Mouse (Mus musculus): Measurements from ENCODE around the gene Mlana.
A peak's percentile ranks its signal among the peaks of the same experiment; 100 is the strongest.

Gene Mlana

GRCm38 (mm10) chr19:29697245-29697874 is at the start of gene Mlana:
Gene Mlana, plus strand, starts transcription at chr19:29697824.
- DNase-seq (ENCODE audit: low read depth, low spot score): peak; percentile 17

- no peak for DNase-seq (ENCODE audit: low read depth, low spot score)
Observed at GRCm38 (mm10) chr19:29648550-29648914, 49.1 kb upstream of the Mlana start.

GRCm38 (mm10) chr19:29649683-29650082 is 47.9 kb upstream of the Mlana start:
- DNase-seq (ENCODE audit: low read depth, low spot score): no peak

- DNase-seq (ENCODE audit: low read depth, low spot score): no peak
Observed at GRCm38 (mm10) chr19:29653768-29654265, 43.8 kb upstream of the Mlana start.

- no peak for DNase-seq (ENCODE audit: low read depth, low spot score)
Observed at GRCm38 (mm10) chr19:29655148-29655547, 42.5 kb upstream of the Mlana start.

DNA sequence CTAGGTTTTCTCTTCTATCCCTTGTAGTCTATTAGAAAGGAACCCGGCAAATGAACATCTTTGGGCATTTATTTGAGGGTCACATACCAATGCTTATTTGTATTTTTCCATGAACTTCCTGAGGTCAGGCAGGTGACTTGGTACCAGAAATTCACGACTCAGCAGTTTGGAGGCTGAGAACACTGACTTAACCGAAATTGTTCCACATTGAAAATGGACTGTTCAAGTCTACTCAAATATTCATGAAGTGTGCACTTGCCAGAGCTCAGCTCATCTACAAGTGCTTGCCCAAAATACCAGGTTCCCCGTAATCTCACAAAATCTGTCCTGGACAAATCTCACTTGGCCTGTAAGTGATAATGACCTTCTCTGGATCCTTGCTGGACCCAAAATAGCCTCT is 41.6 kb upstream of the Mlana start:
- no peak for DNase-seq (ENCODE audit: low read depth, low spot score)

GRCm38 (mm10) chr19:29656620-29657019 is 41.0 kb upstream of the Mlana start:
- no peak for DNase-seq (ENCODE audit: low read depth, low spot score)

- no peak for DNase-seq (ENCODE audit: low read depth, low spot score)
Observed at GRCm38 (mm10) chr19:29657033-29657432, 40.6 kb upstream of the Mlana start.

DNA sequence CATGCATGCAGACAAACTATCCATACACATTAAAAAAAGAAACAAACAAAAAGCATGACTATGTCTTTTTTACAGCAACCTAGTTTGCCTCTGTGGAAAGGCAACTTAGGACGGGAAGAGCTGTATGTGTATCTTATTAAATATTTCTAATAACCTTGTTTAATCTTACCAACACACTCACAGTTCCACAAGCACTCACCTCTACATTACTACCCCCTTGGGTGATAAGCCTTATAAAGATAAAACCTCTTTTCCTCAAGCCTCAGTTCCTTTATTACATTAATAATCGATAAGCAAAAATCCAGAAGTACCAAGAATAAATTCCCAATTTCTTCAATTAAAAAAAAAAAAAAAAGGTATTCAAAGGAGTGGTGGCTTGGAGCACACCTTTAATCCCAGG is 40.1 kb upstream of the Mlana start:
- DNase-seq (ENCODE audit: low read depth, low spot score): no peak

DNA sequence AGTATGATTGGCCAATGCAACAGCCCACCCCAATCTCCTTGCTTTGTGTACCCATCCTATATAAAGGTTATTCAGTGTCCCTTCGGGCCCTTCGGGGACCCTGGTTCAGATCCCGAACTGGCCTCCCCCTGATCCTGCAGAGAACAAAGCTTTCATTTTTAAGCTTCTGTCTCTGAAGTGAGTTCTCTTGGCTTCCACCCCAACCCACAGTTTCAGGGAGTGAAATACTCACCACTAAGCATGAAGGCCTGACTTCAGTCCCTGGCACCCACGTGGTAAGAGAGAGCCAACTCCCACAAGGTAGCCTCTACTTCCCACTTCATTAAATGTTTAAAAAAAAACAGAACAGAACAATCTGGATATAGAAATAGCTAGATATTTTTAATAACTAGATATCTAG is 38.8 kb upstream of the Mlana start:
- DNase-seq (ENCODE audit: low read depth, low spot score): no peak

GRCm38 (mm10) chr19:29659705-29660104 is 37.9 kb upstream of the Mlana start:
- DNase-seq (ENCODE audit: low read depth, low spot score): no peak

- no peak for DNase-seq (ENCODE audit: low read depth, low spot score)
Observed at GRCm38 (mm10) chr19:29660835-29661764, 36.5 kb upstream of the Mlana start.

DNA sequence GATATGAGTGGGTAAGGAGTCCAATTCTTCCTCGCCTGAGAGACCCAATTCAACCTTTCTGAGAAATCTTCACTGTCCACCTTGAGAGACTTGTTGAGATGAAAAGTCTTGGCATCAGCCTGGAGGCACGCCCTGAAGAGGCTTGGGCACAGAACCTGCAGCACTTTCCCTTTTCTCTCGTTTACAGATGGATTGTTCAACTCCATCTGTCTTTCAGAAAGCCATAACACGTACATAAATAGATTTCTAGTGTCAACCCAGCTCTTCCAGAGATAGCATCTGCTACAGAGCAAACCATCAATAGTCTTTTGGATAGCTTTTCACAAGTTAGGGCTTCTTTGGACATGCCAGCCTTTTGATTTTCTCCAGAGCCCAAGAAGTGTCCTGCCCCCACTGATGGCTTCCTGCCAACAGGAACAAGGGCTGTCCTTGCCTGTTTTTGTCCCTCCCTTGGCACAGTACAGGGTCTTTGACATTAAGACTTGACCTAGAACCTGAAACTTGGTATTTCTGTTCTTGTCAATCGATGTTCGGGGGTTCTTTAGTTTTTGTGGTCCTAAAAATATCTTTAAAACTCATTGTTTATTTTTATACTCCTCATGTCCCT is 35.5 kb upstream of the Mlana start:
- no peak for DNase-seq (ENCODE audit: low read depth, low spot score)

DNA sequence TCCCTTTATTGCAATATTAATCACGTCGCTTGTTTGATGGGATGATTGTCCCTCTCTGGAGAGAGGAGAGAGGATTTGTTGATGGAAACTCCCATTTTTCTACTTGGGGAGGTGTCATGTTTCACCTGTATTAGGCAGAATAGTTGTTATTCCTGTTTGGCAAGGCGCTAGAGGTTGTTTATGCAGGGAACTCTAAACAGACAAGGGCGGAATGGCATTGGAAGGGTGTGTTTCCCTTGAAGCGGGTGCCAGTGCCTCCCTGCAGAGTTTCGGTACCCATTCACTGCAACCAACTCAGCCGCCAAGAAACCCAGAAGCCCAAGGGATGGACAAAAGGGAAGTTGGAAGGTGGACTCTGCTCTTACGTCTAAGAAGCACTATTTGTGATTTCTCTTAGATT is 33.8 kb upstream of the Mlana start:
- DNase-seq (ENCODE audit: low read depth, low spot score): no peak

DNA sequence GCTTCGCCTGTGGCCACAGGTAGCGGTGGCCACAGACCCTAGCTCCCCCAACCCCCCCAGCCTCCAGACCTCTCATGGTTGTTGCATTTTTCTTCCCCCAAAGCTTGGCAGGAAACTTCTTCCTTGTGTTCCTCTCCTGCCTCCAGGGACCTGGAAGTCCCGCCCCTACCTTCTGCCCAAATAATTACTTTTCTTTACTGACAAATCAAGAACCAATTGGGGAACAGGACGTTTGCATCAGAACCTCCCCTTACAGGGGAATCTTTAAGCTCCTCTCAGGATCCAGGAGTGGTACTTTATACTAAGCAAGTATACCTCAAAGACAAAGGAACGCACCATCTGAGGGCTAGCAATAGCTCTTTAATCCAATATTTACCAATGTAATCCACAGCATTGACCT is 32.7 kb upstream of the Mlana start:
- DNase-seq (ENCODE audit: low read depth, low spot score): no peak

- DNase-seq (ENCODE audit: low read depth, low spot score): no peak
Observed at GRCm38 (mm10) chr19:29666164-29666563, 31.5 kb upstream of the Mlana start.

DNA sequence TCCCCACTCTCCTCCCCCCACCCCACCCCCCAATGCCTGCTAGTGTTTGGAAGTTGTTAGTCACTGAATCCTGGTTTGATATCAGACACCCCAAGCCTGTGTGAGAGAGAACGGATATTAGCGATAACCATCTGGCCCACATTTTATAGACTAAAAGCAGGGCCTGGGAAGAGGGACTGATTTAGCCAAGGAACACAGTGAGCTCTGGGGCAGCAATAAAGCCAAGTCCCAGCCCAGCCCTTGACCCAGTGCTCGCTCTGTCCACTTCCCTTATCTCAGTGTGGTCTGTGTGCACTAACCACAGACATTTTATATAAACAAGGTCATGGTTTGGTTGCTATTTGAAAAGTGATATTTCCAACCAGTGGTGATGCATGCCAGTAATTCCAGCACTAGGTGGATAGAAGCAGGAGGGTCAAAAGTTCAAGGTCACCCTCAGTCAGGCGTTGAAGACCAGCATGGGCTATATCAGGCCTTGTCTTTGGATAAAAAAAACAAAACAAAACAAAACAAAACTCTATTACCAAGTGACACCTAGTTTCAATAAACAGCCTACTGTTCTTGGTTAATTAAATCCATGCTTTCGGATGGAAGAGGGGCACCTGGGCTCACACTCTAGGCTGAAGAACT is 30.5 kb upstream of the Mlana start:
- no peak for DNase-seq (ENCODE audit: low read depth, low spot score)

DNA sequence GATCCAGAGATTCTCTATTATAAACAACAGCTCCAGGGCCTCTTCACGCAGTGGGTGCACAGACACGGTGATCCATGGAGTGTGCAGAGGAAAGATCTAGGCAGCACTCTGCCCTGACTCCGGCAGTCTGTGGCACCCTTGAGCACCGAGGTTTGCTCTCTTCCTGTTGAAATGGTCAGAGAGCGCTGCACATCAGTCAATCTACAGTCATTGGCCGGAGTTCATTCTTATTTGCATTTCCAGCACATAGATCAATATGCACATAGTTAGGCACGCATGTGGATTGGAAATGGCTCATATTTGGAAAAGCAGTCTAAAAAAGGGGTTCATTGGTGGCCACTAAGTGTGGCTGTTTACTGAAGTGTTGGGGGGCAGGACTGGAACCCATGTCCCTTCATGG is 29.5 kb upstream of the Mlana start:
- no peak for DNase-seq (ENCODE audit: low read depth, low spot score)

GRCm38 (mm10) chr19:29670247-29670646 is 27.4 kb upstream of the Mlana start:
- DNase-seq (ENCODE audit: low read depth, low spot score): no peak

DNA sequence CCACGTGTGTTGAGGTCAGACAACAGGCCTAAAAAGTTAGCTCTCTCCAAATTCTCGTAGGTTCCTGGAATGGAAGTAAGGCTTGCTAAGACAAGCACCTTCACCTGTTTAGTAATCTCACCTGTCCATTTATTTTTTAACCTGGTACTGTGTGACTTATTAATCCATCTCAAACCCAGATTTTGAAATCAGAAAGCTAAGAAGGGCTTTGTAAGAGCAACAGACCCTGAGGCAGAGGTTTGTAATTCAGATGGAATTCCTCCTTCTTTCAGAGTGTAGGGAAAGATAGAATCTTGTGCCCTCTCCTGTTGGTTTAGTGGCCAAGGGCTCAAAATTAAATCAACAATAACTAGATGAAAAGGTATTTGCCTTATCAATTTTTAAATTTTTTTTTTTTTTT is 26.5 kb upstream of the Mlana start:
- no peak for DNase-seq (ENCODE audit: low read depth, low spot score)

GRCm38 (mm10) chr19:29672660-29673059 is 25.0 kb upstream of the Mlana start:
- DNase-seq (ENCODE audit: low read depth, low spot score): no peak

- no peak for DNase-seq (ENCODE audit: low read depth, low spot score)
Observed at GRCm38 (mm10) chr19:29674946-29675345, 22.7 kb upstream of the Mlana start.
